Mouse (Mus musculus) ovary, adult 10 weeks (tissue): Measurements from ENCODE around the gene Phf11c. TPM values are rescaled to one million over a fixed set of nuclear protein-coding genes. Genes with fewer than 3 reads are reported as not detected.

Experiments used
- polyA plus RNA-seq: library from polyadenylated mRNA; stranded (reverse); fragments of 350-450 nt; fragmentation: Illumina TruSeq; extraction: RNeasy Lipid Tissue Mini Kit (QIAGEN cat#74804); gene quantifications from one replicate; pipeline ENCODE4 v1.2.3, GENCODE M21; 2014

The Phf11c gene
- 0.91 TPM for polyA plus RNA-seq

GRCm38 (mm10) chr14:59395281-59395680, at the start of gene Phf11c:
TSS of gene Phf11c (minus strand) at chr14:59395381.

GRCm38 (mm10) chr14:59440558-59441471, 45.6 kb upstream of the Phf11c start, which contains the start of the genes Setdb2 and Cab39l:
TSS of gene Setdb2 (minus strand) at chr14:59440884.
TSS of gene Cab39l (plus strand) at chr14:59440972.

DNA sequence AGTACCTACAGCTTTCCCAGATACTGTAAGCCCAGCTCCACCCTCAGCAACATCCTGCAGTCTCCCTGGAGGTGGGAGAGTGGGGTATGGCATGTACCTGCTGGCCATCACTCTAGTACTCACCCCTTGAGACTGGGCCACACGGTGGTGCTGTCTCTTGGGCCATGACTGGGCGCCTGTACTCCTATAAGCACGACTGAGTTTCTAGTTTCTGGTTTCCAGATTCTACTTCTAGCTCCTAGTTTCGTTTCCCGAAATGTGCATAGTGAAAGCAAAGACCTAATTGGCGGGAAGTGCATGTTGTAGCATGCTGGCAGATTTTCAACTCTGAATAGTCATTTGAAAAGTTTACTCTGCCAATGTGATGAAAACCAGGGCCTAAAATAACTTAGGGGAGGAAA, 29.9 kb downstream of the Phf11c start, which contains the start of gene Phf11d:
Phf11d (minus strand) TSS at position 227 of the 401 bp plus-strand sequence.

GRCm38 (mm10) chr14:59341189-59341588, 54.0 kb downstream of the Phf11c start, which contains the start of gene Phf11b:
TSS of gene Phf11b (minus strand) at chr14:59341351.

Other genes starting within 250 kb of the Phf11c start
- not detected for gene Gm5142, start 216.6 kb downstream of the Phf11c start, polyA plus RNA-seq
- 68.9 TPM for gene Rcbtb1, start 194.2 kb downstream of the Phf11c start, polyA plus RNA-seq
- not detected for gene Gm6904, start 135.2 kb downstream of the Phf11c start, polyA plus RNA-seq
- gene Phf11a, start 97.9 kb downstream of the Phf11c start, polyA plus RNA-seq, result 1.4 TPM
- gene Phf11b, start 54.0 kb downstream of the Phf11c start, polyA plus RNA-seq, result 9.7 TPM
- gene Phf11d, start 29.9 kb downstream of the Phf11c start, polyA plus RNA-seq, result 23.2 TPM
- gene Setdb2, start 45.5 kb upstream of the Phf11c start, polyA plus RNA-seq, result 15.3 TPM
- gene Cab39l, start 45.6 kb upstream of the Phf11c start, polyA plus RNA-seq, result 101 TPM
- 54.2 TPM for gene Cdadc1, start 202.6 kb upstream of the Phf11c start, polyA plus RNA-seq
- 10.9 TPM for gene Shisa2, start 229.9 kb upstream of the Phf11c start, polyA plus RNA-seq